Mouse (Mus musculus): ENCODE measurements at regions not wholly inside any gene's neighbourhood (a gene's known extent, or its start where the extent isn't known, plus 50 kb on each side); places are given as distances from the start of the nearest gene placed in this dataset.

DNA sequence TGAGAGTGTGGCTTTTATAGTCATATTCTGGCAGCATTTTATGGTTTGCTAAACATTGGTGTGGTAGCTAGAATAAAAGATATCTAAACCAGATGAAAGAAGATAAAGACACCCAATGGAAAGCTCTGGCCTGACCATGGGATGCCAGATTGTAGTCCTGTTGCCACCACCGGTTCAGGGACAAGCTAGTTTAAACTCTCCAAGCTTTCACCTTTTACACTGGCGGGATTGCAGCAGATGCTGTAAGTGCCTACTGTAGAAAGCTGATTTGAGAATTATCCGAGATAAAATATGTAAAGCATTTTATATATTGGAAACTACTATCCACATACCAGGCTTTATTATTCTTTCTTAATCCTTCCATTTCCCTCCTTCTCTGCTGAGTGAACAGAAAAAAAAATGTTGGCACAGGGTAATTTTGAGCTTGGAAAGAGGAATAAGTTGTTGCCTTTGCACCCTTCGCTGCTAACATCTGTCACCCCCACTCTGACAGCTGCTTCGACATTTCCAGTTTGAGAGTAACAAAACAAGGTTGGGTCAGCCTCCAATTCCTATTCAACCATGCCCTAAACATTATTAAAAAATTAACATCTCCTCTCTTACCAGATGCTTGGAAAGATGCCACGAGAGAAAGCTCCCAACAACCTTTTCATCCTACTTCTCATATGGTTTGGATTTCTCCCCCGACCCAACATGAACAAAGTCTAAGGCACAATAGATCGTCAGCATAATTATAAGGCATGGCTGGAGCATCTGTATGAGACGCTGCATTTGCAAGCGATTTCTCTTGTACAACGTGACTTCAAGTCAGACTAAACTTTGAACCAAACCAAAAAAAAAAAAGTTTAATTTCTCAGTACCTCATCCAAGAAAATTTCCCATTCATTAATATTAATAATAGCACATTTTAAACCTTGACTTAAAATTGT, 287.8 kb downstream of the Etaa1 start:
- Histone ChIP-seq H3K9ac (ENCODE audit: low read depth, low read length) (no peak overlapping the region), H3K36me3 (ENCODE audit: control insufficient read depth, insufficient read depth, low read length) (no peaks in the 10 kb centered on the region), H3K4me3 (ENCODE audit: low read depth, low read length) (no peak overlapping the region), H3K4me2 (ENCODE audit: low read depth, low read length) (no peak overlapping the region), H3K27ac (replicated peaks; ENCODE audit: low read depth, low read length) (no peak overlapping the region), H3K27me3 (replicated peaks; ENCODE audit: control insufficient read depth, insufficient read depth, low read length) (no peaks in the 10 kb centered on the region), H3K4me1 (ENCODE audit: control insufficient read depth, insufficient read depth, low read length) (0 out of 2 replicates have a peak, but pooled peaks cover 7% of the 10 kb centered on the region), H3K9me3 (ENCODE audit: control insufficient read depth, low read length) (no peaks in the 10 kb centered on the region)
- DNase-seq (ENCODE audit: low spot score) (peak; percentile 89), ATAC-seq (ENCODE audit: low read depth) (peak; percentile 63; the same call in 1 of the 2 replicates)
- WGBS, result 39% methylated on average over 11 of the region's 11 CpGs

- no peaks in the 10 kb centered on the region for H3K36me3 ChIP-seq (ENCODE audit: control insufficient read depth, insufficient read depth, low read length)
- no peak overlapping the region for H3K9ac ChIP-seq (ENCODE audit: low read depth, low read length)
- peaks cover 6% of the 10 kb centered on the region for H3K4me1 ChIP-seq (ENCODE audit: control insufficient read depth, insufficient read depth, low read length)
- DNase-seq (ENCODE audit: low spot score), result peak; percentile 50
- 47% methylated on average over 4 of the region's 4 CpGs for WGBS
- H3K9me3 ChIP-seq (ENCODE audit: control insufficient read depth, low read length), result peaks cover 6% of the 10 kb centered on the region; the same call in 1 of the 2 replicates
- no peak overlapping the region for H3K27ac ChIP-seq (replicated peaks; ENCODE audit: low read depth, low read length)
- no peak for ATAC-seq (ENCODE audit: low read depth)
- H3K27me3 ChIP-seq (replicated peaks; ENCODE audit: control insufficient read depth, insufficient read depth, low read length), result no peaks in the 10 kb centered on the region
- H3K4me3 ChIP-seq (ENCODE audit: low read depth, low read length), result no peak overlapping the region
- no peak overlapping the region for H3K4me2 ChIP-seq (ENCODE audit: low read depth, low read length)
Observed at GRCm38 (mm10) chr11:17680998-17681397, 272.7 kb downstream of the Etaa1 start.

GRCm38 (mm10) chr11:17685711-17686113, 268.0 kb downstream of the Etaa1 start:
- ATAC-seq (ENCODE audit: low read depth) (peak; percentile 87), DNase-seq (ENCODE audit: low spot score) (peak; percentile 92)
- H3K27ac ChIP-seq (replicated peaks; ENCODE audit: low read depth, low read length), result peak overlapping the region; percentile 29; the same call in 1 of the 2 replicates
- no peaks in the 10 kb centered on the region for H3K36me3 ChIP-seq (ENCODE audit: control insufficient read depth, insufficient read depth, low read length)
- no peak overlapping the region for H3K4me2 ChIP-seq (ENCODE audit: low read depth, low read length)
- H3K4me1 ChIP-seq (ENCODE audit: control insufficient read depth, insufficient read depth, low read length), result peaks cover 23% of the 10 kb centered on the region
- 10% methylated on average over 4 of the region's 4 CpGs for WGBS
- peaks cover 6% of the 10 kb centered on the region; the same call in 1 of the 2 replicates for H3K9me3 ChIP-seq (ENCODE audit: control insufficient read depth, low read length)
- H3K27me3 ChIP-seq (replicated peaks; ENCODE audit: control insufficient read depth, insufficient read depth, low read length), result no peaks in the 10 kb centered on the region
- no peak overlapping the region for H3K9ac ChIP-seq (ENCODE audit: low read depth, low read length)
- H3K4me3 ChIP-seq (ENCODE audit: low read depth, low read length), result no peak overlapping the region

DNA sequence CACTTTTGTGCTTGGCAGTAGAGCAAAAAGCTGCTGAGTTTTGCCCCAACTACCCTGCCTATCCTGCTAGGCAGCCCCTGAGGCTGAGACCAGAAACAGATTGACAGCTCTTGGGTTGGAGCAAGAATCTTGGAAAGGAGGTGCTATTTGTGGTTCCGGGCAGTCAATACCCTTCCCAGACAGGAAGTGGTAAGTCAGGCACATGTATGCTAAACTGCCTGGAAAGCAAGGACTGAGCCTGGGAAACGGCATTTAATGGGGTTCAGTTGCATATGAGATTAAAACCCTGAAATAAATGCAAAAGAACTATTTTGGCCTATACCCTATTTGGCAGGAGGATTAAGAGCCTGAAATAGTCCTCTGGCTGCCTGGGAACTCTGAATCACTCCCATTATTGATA, 266.9 kb downstream of the Etaa1 start:
- peaks cover 6% of the 10 kb centered on the region; the same call in 1 of the 2 replicates for H3K9me3 ChIP-seq (ENCODE audit: control insufficient read depth, low read length)
- no peak for ATAC-seq (ENCODE audit: low read depth)
- WGBS, result 18% methylated on average over 2 of the region's 2 CpGs
- no peaks in the 10 kb centered on the region for H3K36me3 ChIP-seq (ENCODE audit: control insufficient read depth, insufficient read depth, low read length)
- no peak overlapping the region for H3K4me2 ChIP-seq (ENCODE audit: low read depth, low read length)
- peaks cover 23% of the 10 kb centered on the region for H3K4me1 ChIP-seq (ENCODE audit: control insufficient read depth, insufficient read depth, low read length)
- DNase-seq (ENCODE audit: low spot score), result peak; percentile 65
- no peak overlapping the region; the same call in 1 of the 2 replicates for H3K27ac ChIP-seq (replicated peaks; ENCODE audit: low read depth, low read length)
- H3K9ac ChIP-seq (ENCODE audit: low read depth, low read length), result no peak overlapping the region
- no peaks in the 10 kb centered on the region for H3K27me3 ChIP-seq (replicated peaks; ENCODE audit: control insufficient read depth, insufficient read depth, low read length)
- no peak overlapping the region for H3K4me3 ChIP-seq (ENCODE audit: low read depth, low read length)

DNA sequence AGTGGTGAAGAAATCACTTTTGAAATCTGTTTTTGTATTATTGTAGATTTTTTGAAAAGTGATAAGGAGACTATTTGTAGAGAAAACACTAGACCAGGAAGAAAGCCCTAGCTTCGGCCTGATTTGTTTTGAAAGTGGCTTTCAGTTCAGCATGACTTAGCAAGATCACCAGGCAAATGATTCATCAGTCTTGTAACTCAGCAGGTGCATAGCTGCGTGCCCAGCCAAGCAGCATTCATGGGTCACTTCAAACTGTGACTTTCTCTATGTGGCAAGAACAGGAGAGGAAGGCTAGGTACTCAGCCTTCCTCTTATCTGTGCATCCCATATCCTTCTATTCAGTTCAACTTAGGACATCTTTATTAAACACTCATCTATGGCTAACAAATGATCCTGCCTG, 259.5 kb downstream of the Etaa1 start:
- Histone ChIP-seq H3K27ac (replicated peaks; ENCODE audit: low read depth, low read length) (no peak overlapping the region), H3K9me3 (ENCODE audit: control insufficient read depth, low read length) (no peaks in the 10 kb centered on the region), H3K4me3 (ENCODE audit: low read depth, low read length) (no peak overlapping the region), H3K4me1 (ENCODE audit: control insufficient read depth, insufficient read depth, low read length) (no peaks in the 10 kb centered on the region), H3K36me3 (ENCODE audit: control insufficient read depth, insufficient read depth, low read length) (no peaks in the 10 kb centered on the region), H3K27me3 (replicated peaks; ENCODE audit: control insufficient read depth, insufficient read depth, low read length) (no peaks in the 10 kb centered on the region), H3K9ac (ENCODE audit: low read depth, low read length) (no peak overlapping the region), H3K4me2 (ENCODE audit: low read depth, low read length) (no peak overlapping the region)
- ATAC-seq (ENCODE audit: low read depth), result no peak
- WGBS, result 56% methylated on average over 2 of the region's 2 CpGs
- DNase-seq (ENCODE audit: low spot score), result no peak

DNA sequence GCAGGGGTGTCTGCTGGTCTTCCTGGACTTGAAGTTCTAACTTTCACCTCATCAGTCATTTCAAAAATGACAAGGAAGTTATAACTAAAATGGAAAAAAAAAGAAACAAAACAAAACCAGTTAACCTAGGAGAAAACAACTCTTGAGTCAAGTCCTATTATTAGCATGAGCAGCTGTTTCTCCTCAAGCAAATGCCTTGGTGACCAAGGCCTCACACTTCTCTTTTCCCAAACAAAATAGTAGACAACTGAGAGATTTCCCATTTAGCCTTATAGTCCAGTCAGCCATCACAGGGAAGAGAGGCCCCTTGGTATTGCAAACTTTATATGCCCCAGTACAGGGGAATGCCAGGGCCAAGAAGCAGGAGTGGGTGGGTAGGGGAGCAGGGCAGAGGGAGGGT, 244.9 kb downstream of the Etaa1 start:
- Histone ChIP-seq H3K9me3 (ENCODE audit: control insufficient read depth, low read length) (no peaks in the 10 kb centered on the region), H3K4me1 (ENCODE audit: control insufficient read depth, insufficient read depth, low read length) (no peaks in the 10 kb centered on the region), H3K27me3 (replicated peaks; ENCODE audit: control insufficient read depth, insufficient read depth, low read length) (no peaks in the 10 kb centered on the region), H3K27ac (replicated peaks; ENCODE audit: low read depth, low read length) (no peak overlapping the region), H3K9ac (ENCODE audit: low read depth, low read length) (no peak overlapping the region), H3K4me3 (ENCODE audit: low read depth, low read length) (no peak overlapping the region), H3K36me3 (ENCODE audit: control insufficient read depth, insufficient read depth, low read length) (no peaks in the 10 kb centered on the region), H3K4me2 (ENCODE audit: low read depth, low read length) (no peak overlapping the region)
- DNase-seq (ENCODE audit: low spot score) (no peak), ATAC-seq (ENCODE audit: low read depth) (no peak)

GRCm38 (mm10) chr11:17722051-17722450, 231.6 kb downstream of the Etaa1 start:
- Histone ChIP-seq H3K9me3 (ENCODE audit: control insufficient read depth, low read length) (no peaks in the 10 kb centered on the region), H3K27me3 (replicated peaks; ENCODE audit: control insufficient read depth, insufficient read depth, low read length) (no peaks in the 10 kb centered on the region), H3K36me3 (ENCODE audit: control insufficient read depth, insufficient read depth, low read length) (no peaks in the 10 kb centered on the region), H3K27ac (replicated peaks; ENCODE audit: low read depth, low read length) (no peak overlapping the region), H3K4me3 (ENCODE audit: low read depth, low read length) (no peak overlapping the region), H3K9ac (ENCODE audit: low read depth, low read length) (no peak overlapping the region), H3K4me2 (ENCODE audit: low read depth, low read length) (no peak overlapping the region), H3K4me1 (ENCODE audit: control insufficient read depth, insufficient read depth, low read length) (peaks cover 4% of the 10 kb centered on the region; the same call in 1 of the 2 replicates)
- ATAC-seq (ENCODE audit: low read depth) (no peak), DNase-seq (ENCODE audit: low spot score) (no peak)
- WGBS, result 72% methylated on average over 1 of the region's 1 CpGs

- DNase-seq (ENCODE audit: low spot score) (peak; percentile 50), ATAC-seq (ENCODE audit: low read depth) (no peak)
- H3K9ac ChIP-seq (ENCODE audit: low read depth, low read length), result no peak overlapping the region; the same call in 1 of the 2 replicates
- no peak overlapping the region for H3K4me3 ChIP-seq (ENCODE audit: low read depth, low read length)
- H3K27me3 ChIP-seq (replicated peaks; ENCODE audit: control insufficient read depth, insufficient read depth, low read length), result no peaks in the 10 kb centered on the region
- no peaks in the 10 kb centered on the region for H3K9me3 ChIP-seq (ENCODE audit: control insufficient read depth, low read length)
- H3K4me2 ChIP-seq (ENCODE audit: low read depth, low read length), result no peak overlapping the region
- WGBS, result 47% methylated on average over 8 of the region's 8 CpGs
- no peaks in the 10 kb centered on the region for H3K36me3 ChIP-seq (ENCODE audit: control insufficient read depth, insufficient read depth, low read length)
- H3K4me1 ChIP-seq (ENCODE audit: control insufficient read depth, insufficient read depth, low read length), result peaks cover 6% of the 10 kb centered on the region
- H3K27ac ChIP-seq (replicated peaks; ENCODE audit: low read depth, low read length), result peak overlapping the region; percentile 66; the same call in 1 of the 2 replicates
Observed at GRCm38 (mm10) chr11:17727258-17728034, 226.2 kb downstream of the Etaa1 start.
